Mouse (Mus musculus) heart, adult 11 months (tissue): Measurements from ENCODE around the gene Gm13889.

Experiments
- DNase-seq: peaks from one replicate; pipeline ENCODE4 v3.0.0; 2022

The Gm13889 gene

GRCm38 (mm10) chr2:93957785-93958175 lies 779 bp upstream of the Gm13889 start:
- no peak for DNase-seq

- DNase-seq, result peak; percentile 97
Measured at GRCm38 (mm10) chr2:93956331-93956801, 635 bp downstream of the Gm13889 start.

GRCm38 (mm10) chr2:93955886-93956285 lies 1.1 kb downstream of the Gm13889 start:
- DNase-seq, result no peak

- no peak for DNase-seq
Measured at GRCm38 (mm10) chr2:93954781-93955578, 2.0 kb downstream of the Gm13889 start.

GRCm38 (mm10) chr2:93953726-93954125 lies 3.3 kb downstream of the Gm13889 start:
- no peak for DNase-seq

GRCm38 (mm10) chr2:93946976-93947375 lies 10.0 kb downstream of the Gm13889 start:
- DNase-seq, result no peak

GRCm38 (mm10) chr2:93944855-93945254 lies 12.1 kb downstream of the Gm13889 start:
- DNase-seq, result no peak

GRCm38 (mm10) chr2:93944099-93944498 lies 12.9 kb downstream of the Gm13889 start:
- peak; percentile 78 for DNase-seq

GRCm38 (mm10) chr2:93941670-93942069 lies 15.3 kb downstream of the Gm13889 start:
- DNase-seq, result peak; percentile 95

- no peak for DNase-seq
Measured at GRCm38 (mm10) chr2:93938534-93938933, 18.5 kb downstream of the Gm13889 start.

- DNase-seq, result no peak
Measured at GRCm38 (mm10) chr2:93928866-93929265, 28.1 kb downstream of the Gm13889 start.

- DNase-seq, result no peak
Measured at GRCm38 (mm10) chr2:93927701-93928437, 29.1 kb downstream of the Gm13889 start.

GRCm38 (mm10) chr2:93926141-93926540 lies 30.9 kb downstream of the Gm13889 start:
- no peak for DNase-seq

GRCm38 (mm10) chr2:93919093-93919492 lies 37.9 kb downstream of the Gm13889 start:
- DNase-seq, result peak; percentile 56

GRCm38 (mm10) chr2:93913552-93913951 lies 43.4 kb downstream of the Gm13889 start:
- DNase-seq, result no peak

- peak; percentile 81 for DNase-seq
Measured at GRCm38 (mm10) chr2:93911942-93912341, 45.1 kb downstream of the Gm13889 start.

- peak; percentile 93 for DNase-seq
Measured at GRCm38 (mm10) chr2:93909716-93910115, 47.3 kb downstream of the Gm13889 start.

GRCm38 (mm10) chr2:93907519-93908294 lies 49.3 kb downstream of the Gm13889 start:
- DNase-seq, result peak; percentile 93

GRCm38 (mm10) chr2:93906316-93906715 lies 50.7 kb downstream of the Gm13889 start:
- peak; percentile 98 for DNase-seq
